Comparison of ENCODE assay signal across 9 mouse cellular contexts in genomic region chr13:112288225-112289178, GRCm38 (mm10). TPM values are rescaled to one million over a fixed set of nuclear protein-coding genes. Genes with fewer than 3 reads are reported as not detected.
DNase-seq lines count a peak whose midpoint lies in the region; ATAC-seq and TF ChIP-seq lines count a peak whose summit lies in the region.
"Had no signal": no experiment of that assay in that cellular context is flagged by ENCODE, and none has a peak within 500 bp of the region (broad histone marks: within the 10 kb centered on the region; RNA-seq: fewer than 3 reads in every experiment).

Ankrd55 (plus strand) TSS chr13:112288451.

- ATAC-seq in heart, embryonic 13.5 days (ENCODE audit: extremely low read depth, insufficient number of reproducible peaks, low FRiP score, low TSS enrichment) = no peak
- peak; percentile 87 for ATAC-seq in kidney, embryonic 15.5 days (replicated peaks; ENCODE audit: low FRiP score)
- peak; percentile 88 for ATAC-seq in limb, embryonic 14.5 days (ENCODE audit: low FRiP score, low read depth)
- ATAC-seq in midbrain, embryonic 15.5 days (replicated peaks) = peak; percentile 97

- no peaks in the 10 kb centered on the region for H3K27me3 ChIP-seq in heart, embryonic 13.5 days (replicated peaks)
- H3K27me3 ChIP-seq in kidney, embryonic 15.5 days = 0 out of 2 replicates have a peak, but pooled peaks cover 7% of the 10 kb centered on the region
- H3K27me3 ChIP-seq in limb, embryonic 14.5 days (ENCODE audit: control insufficient read depth, insufficient read depth, low read length) = no peaks in the 10 kb centered on the region
- no peaks in the 10 kb centered on the region for H3K27me3 ChIP-seq in midbrain, embryonic 15.5 days (replicated peaks)
- no peaks in the 10 kb centered on the region for H3K27me3 ChIP-seq in splenic B cell, adult 2 months (ENCODE audit: control insufficient read depth, insufficient read depth, low read length, poor library complexity, severe bottlenecking)

- intact Hi-C loops in gastrocnemius, adult 2 months (cut with DNase I) = no loop called here

- peak within 1 kb of the TSS; percentile 69 for H3K9ac ChIP-seq in heart, embryonic 13.5 days
- H3K9ac ChIP-seq in kidney, embryonic 15.5 days = no peak within 1 kb of the TSS
- H3K9ac ChIP-seq in limb, embryonic 14.5 days (ENCODE audit: low read depth, low read length, severe bottlenecking) = peak within 1 kb of the TSS; percentile 28
- peak within 1 kb of the TSS; percentile 45 for H3K9ac ChIP-seq in midbrain, embryonic 15.5 days

- peak within 1 kb of the TSS; percentile 74 for H3K4me2 ChIP-seq in heart, embryonic 13.5 days
- H3K4me2 ChIP-seq in kidney, embryonic 15.5 days = peak within 1 kb of the TSS; percentile 58
- H3K4me2 ChIP-seq in limb, embryonic 14.5 days (replicated peaks; ENCODE audit: low read depth, low read length, severe bottlenecking) = peak within 1 kb of the TSS; percentile 65
- peak within 1 kb of the TSS; percentile 54 for H3K4me2 ChIP-seq in midbrain, embryonic 15.5 days

- TF ChIP-seq CTCF in gastrocnemius, adult 2 months (IDR thresholded peaks at IDR 0.05) = no peak

- H3K27ac ChIP-seq in gastrocnemius, adult 2 months = no peak within 1 kb of the TSS
- H3K27ac ChIP-seq in heart, embryonic 13.5 days (replicated peaks) = peak within 1 kb of the TSS; percentile 56; the same call in 1 of the 2 replicates
- H3K27ac ChIP-seq in kidney, embryonic 15.5 days = no peak within 1 kb of the TSS
- H3K27ac ChIP-seq in limb, embryonic 14.5 days (replicated peaks; ENCODE audit: low read depth, low read length) = no peak within 1 kb of the TSS; the same call in 1 of the 2 replicates
- H3K27ac ChIP-seq in midbrain, embryonic 15.5 days = peak within 1 kb of the TSS; percentile 86
- H3K27ac ChIP-seq: macrophage had no signal

- H3K4me3 ChIP-seq in gastrocnemius, adult 2 months = peak within 1 kb of the TSS; percentile 48
- peak within 1 kb of the TSS; percentile 43 for H3K4me3 ChIP-seq in heart, embryonic 13.5 days
- H3K4me3 ChIP-seq in kidney, embryonic 15.5 days (replicated peaks) = peak within 1 kb of the TSS; percentile 23
- peak within 1 kb of the TSS; percentile 28 for H3K4me3 ChIP-seq in limb, embryonic 14.5 days (replicated peaks; ENCODE audit: low read length)
- H3K4me3 ChIP-seq in midbrain, embryonic 15.5 days = peak within 1 kb of the TSS; percentile 41

- 15% methylated on average over 22 of the region's 22 CpGs for WGBS in heart, embryonic 13.5 days
- WGBS in kidney, embryonic 15.5 days = 13% methylated on average over 22 of the region's 22 CpGs
- 11% methylated on average over 22 of the region's 22 CpGs for WGBS in limb, embryonic 14.5 days
- WGBS in midbrain, embryonic 15.5 days = 16% methylated on average over 22 of the region's 22 CpGs

- H3K4me1 ChIP-seq in heart, embryonic 13.5 days = peaks cover 38% of the 10 kb centered on the region
- peaks cover 13% of the 10 kb centered on the region for H3K4me1 ChIP-seq in kidney, embryonic 15.5 days
- H3K4me1 ChIP-seq in limb, embryonic 14.5 days (ENCODE audit: control insufficient read depth, insufficient read depth, low read length) = peaks cover 7% of the 10 kb centered on the region; the same call in 1 of the 2 replicates
- peaks cover 21% of the 10 kb centered on the region for H3K4me1 ChIP-seq in midbrain, embryonic 15.5 days

- 0 out of 2 replicates have a peak, but pooled peaks cover 4% of the 10 kb centered on the region for H3K9me3 ChIP-seq in heart, embryonic 13.5 days
- H3K9me3 ChIP-seq in kidney, embryonic 15.5 days (replicated peaks) = no peaks in the 10 kb centered on the region
- no peaks in the 10 kb centered on the region for H3K9me3 ChIP-seq in limb, embryonic 14.5 days (ENCODE audit: control insufficient read depth, low read length)
- no peaks in the 10 kb centered on the region for H3K9me3 ChIP-seq in midbrain, embryonic 15.5 days

- TF ChIP-seq POLR2A in limb, embryonic 14.5 days (IDR thresholded peaks at IDR 0.05; ENCODE audit: borderline replicate concordance, extremely low read depth, insufficient read depth, insufficient read length) = no peak

- DNase-seq in gastrocnemius, adult 2 months = peak; percentile 30
- no peak for DNase-seq in gastrocnemius, adult 18-20 months (ENCODE audit: low spot score)
- peak; percentile 81 for DNase-seq in embryo, embryonic 10 days (ENCODE audit: low spot score)
- peak; percentile 77 for DNase-seq in limb, embryonic 14.5 days (ENCODE audit: low spot score)
- DNase-seq in splenic B cell, adult 2 months (ENCODE audit: low read depth, low spot score) = peak; percentile 66

- H3K36me3 ChIP-seq in heart, embryonic 13.5 days = no peaks in the 10 kb centered on the region
- H3K36me3 ChIP-seq in kidney, embryonic 15.5 days = no peaks in the 10 kb centered on the region
- H3K36me3 ChIP-seq in limb, embryonic 14.5 days (ENCODE audit: control insufficient read depth, insufficient read depth, low read length) = no peaks in the 10 kb centered on the region
- H3K36me3 ChIP-seq in midbrain, embryonic 15.5 days (replicated peaks) = no peaks in the 10 kb centered on the region
- H3K36me3 ChIP-seq in splenic B cell, adult 2 months (ENCODE audit: control insufficient read depth, insufficient read depth, low read length, poor library complexity, severe bottlenecking) = no peaks in the 10 kb centered on the region

RNA-seq across cellular contexts. Expression of gene Ankrd55, which starts in this region (rescaled TPM):
- total RNA-seq in gastrocnemius, adult 2 months (2021) = not detected
- total RNA-seq in gastrocnemius, adult 18-20 months (2021) = under 1 TPM; 0.18 to 0.19 TPM
- 0.07 and 0.14 TPM in 2 replicates for polyA plus RNA-seq in heart, embryonic 13.5 days (2015; fragmentation: Nextera tagmentation; extraction: Ambion mirVana)
- 0.21 and 0.31 TPM in 2 replicates for polyA plus RNA-seq in kidney, embryonic 15.5 days (2015; fragmentation: Nextera tagmentation; extraction: Ambion mirVana)
- polyA plus RNA-seq in limb, embryonic 14.5 days (2012; rRNA removed) = 1.6 and 2.2 TPM in 2 replicates
- 0.98 and 1.0 TPM in 2 replicates for polyA plus RNA-seq in limb, embryonic 14.5 days (2014; fragmentation: Nextera tagmentation; extraction: Ambion mirVana)
- polyA plus RNA-seq in midbrain, embryonic 15.5 days (2015; fragmentation: Nextera tagmentation; extraction: Ambion mirVana) = 7.3 and 8.9 TPM in 2 replicates

Comparison
In these comparisons a context has a peak if more than half of its experiments do, and no peak if none do; other contexts are left out.
1. Peak in DNase-seq and H3K4me3 ChIP-seq in gastrocnemius, adult 2 months; RNA of the gene not detected or under 1 TPM.
2. Peak in ATAC-seq, H3K4me3 ChIP-seq and H3K4me2 ChIP-seq in kidney, embryonic 15.5 days; RNA of the gene not detected or under 1 TPM.
3. H3K27ac ChIP-seq: peak in heart, embryonic 13.5 days (single experiment) and midbrain, embryonic 15.5 days (single experiment); none in gastrocnemius, adult 2 months (single experiment), kidney, embryonic 15.5 days (single experiment) and limb, embryonic 14.5 days (single experiment).
4. Peak in every context shown above with its lines, with median percentiles within 50 percentile points of each other: H3K4me3 ChIP-seq and H3K4me2 ChIP-seq.